Mouse (Mus musculus) midbrain, embryonic 12.5 days (tissue): ENCODE results near the gene Nova2. TPM values are rescaled to one million over a fixed set of nuclear protein-coding genes. Genes with fewer than 3 reads are reported as not detected.

ENCODE experiments used
- ATAC-seq: fragments of 200-750 bp; cut with Nextera tagmentation; 2 replicates; pipeline ENCODE4 v1.8.0; 2017; ENCODE audit warnings: low read depth, moderate TSS enrichment, moderate library complexity; ENCODE audit not compliant: low FRiP score
- H3K27ac ChIP-seq: fragments of 300-500 bp; sonication (generic); replicated peaks from 2 replicates; pipeline ENCODE4 v1.5.1; 2016; ENCODE audit warnings: mild to moderate bottlenecking
- H3K27me3 ChIP-seq: fragments of 300-500 bp; sonication (generic); 2 replicates; pipeline ENCODE4 v1.6.1; 2016; ENCODE audit warnings: mild to moderate bottlenecking
- H3K36me3 ChIP-seq: fragments of 300-500 bp; sonication (generic); 2 replicates; pipeline ENCODE4 v1.6.1; 2016
- H3K4me1 ChIP-seq: fragments of 300-500 bp; sonication (generic); 2 replicates; pipeline ENCODE4 v1.6.1; 2016
- H3K4me2 ChIP-seq: fragments of 300-500 bp; sonication (generic); replicated peaks from 2 replicates; pipeline ENCODE4 v1.6.1; 2016; ENCODE audit warnings: mild to moderate bottlenecking, moderate library complexity
- H3K4me3 ChIP-seq: fragments of 300-500 bp; sonication (generic); 2 replicates; pipeline ENCODE4 v1.5.1; 2016; ENCODE audit warnings: mild to moderate bottlenecking
- H3K9ac ChIP-seq: fragments of 300-500 bp; sonication (generic); replicated peaks from 2 replicates; pipeline ENCODE4 v1.6.1; 2016; ENCODE audit warnings: mild to moderate bottlenecking, moderate library complexity
- H3K9me3 ChIP-seq: fragments of 300-500 bp; sonication (generic); 2 replicates; pipeline ENCODE4 v1.6.1; 2016; ENCODE audit warnings: mild to moderate bottlenecking
- WGBS: fragments of 180-500 bp; shearing (Covaris S2); methylation state at CpG from one replicate; pipeline ENCODE4 v1.1.7; 2016; 5-methylcytosine and 5-hydroxymethylcytosine counted together
- polyA plus RNA-seq: library from polyadenylated mRNA; unstranded; fragments of >200 nt; fragmentation: Nextera tagmentation; extraction: Ambion mirVana; gene quantifications from 2 replicates; pipeline ENCODE4 v1.2.1, GENCODE M21; 2016

Nova2 gene
- polyA plus RNA-seq, 1 experiment from 2014 or later = 12.0 TPM

DNA sequence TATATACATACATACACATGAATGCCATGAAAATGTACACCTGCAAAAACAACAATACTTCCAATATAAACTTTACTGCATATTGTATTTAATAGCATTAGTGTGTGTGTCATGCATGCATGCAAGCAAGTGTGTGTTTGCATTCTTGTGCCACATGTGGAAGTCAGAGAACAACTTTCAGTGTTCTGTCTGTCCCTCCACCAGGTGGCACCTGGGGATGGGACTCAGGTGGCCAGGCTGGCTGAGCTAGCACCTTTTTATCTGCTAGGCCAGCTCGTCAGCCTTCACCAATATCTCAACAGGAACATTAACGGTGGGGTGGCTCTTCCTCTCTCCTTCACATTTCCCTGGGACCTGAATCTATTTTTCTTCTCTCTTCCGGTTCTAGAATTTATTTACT, 23.2 kb upstream of the Nova2 start:
- ATAC-seq = no peak
- H3K9me3 ChIP-seq = no peaks in the 10 kb centered on the region
- H3K36me3 ChIP-seq = peaks cover 23% of the 10 kb centered on the region; the same call in 1 of the 2 replicates

GRCm38 (mm10) chr7:18904971-18905370, 20.7 kb upstream of the Nova2 start:
- H3K4me1 ChIP-seq = peaks cover 15% of the 10 kb centered on the region
- H3K4me2 ChIP-seq = no peak overlapping the region
- no peaks in the 10 kb centered on the region for H3K9me3 ChIP-seq
- peaks cover 17% of the 10 kb centered on the region; the same call in 1 of the 2 replicates for H3K36me3 ChIP-seq
- ATAC-seq = no peak
- H3K4me3 ChIP-seq = no peak overlapping the region
- H3K9ac ChIP-seq = no peak overlapping the region
- 85% methylated on average over 3 of the region's 3 CpGs for WGBS
- no peaks in the 10 kb centered on the region for H3K27me3 ChIP-seq
- H3K27ac ChIP-seq = no peak overlapping the region

More for the DNA sequence above, 23.2 kb upstream of the Nova2 start:
- Histone ChIP-seq H3K4me3 (no peak overlapping the region), H3K27me3 (no peaks in the 10 kb centered on the region), H3K9ac (no peak overlapping the region), H3K4me2 (no peak overlapping the region), H3K4me1 (no peaks in the 10 kb centered on the region), H3K27ac (no peak overlapping the region)
- 82% methylated on average over 3 of the region's 3 CpGs for WGBS

DNA sequence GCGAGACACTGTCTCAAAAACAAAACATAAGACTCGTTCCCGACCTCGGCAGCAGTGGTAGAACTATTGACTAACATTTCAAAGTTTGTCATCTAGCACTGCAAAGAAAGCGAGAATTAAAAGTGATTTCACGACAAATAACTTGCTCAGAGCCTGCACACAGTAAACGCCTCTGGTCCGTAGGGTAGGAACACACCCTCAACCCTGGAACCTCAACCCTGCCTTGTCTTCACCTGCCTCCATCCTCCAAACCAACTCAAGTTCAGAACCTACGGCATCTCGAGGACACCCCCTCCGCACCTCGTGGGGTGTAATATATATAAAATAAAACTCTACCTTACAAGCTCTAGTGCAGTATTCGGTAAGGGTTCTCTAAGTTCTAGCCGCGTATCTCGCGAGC, 15.9 kb upstream of the Nova2 start:
- Histone ChIP-seq H3K9me3 (no peaks in the 10 kb centered on the region), H3K4me2 (peak overlapping the region; percentile 74), H3K4me3 (peak overlapping the region; percentile 82), H3K4me1 (peaks cover 22% of the 10 kb centered on the region), H3K36me3 (no peaks in the 10 kb centered on the region), H3K27ac (no peak overlapping the region), H3K9ac (peak overlapping the region; percentile 62), H3K27me3 (no peaks in the 10 kb centered on the region)
- ATAC-seq = no peak
- WGBS = 9% methylated on average over 17 of the region's 17 CpGs

GRCm38 (mm10) chr7:18910241-18910831, 15.4 kb upstream of the Nova2 start, which contains the start of gene Ccdc61:
Gene Ccdc61, minus strand, starts transcription at chr7:18910415.
- Histone ChIP-seq H3K4me1 (peaks cover 22% of the 10 kb centered on the region), H3K4me2 (peak within 1 kb of the TSS; percentile 74), H3K36me3 (no peaks in the 10 kb centered on the region), H3K27ac (0 out of 2 replicates have a peak within 1 kb of the TSS, but pooled peaks have one; percentile 3), H3K9me3 (no peaks in the 10 kb centered on the region), H3K4me3 (peak within 1 kb of the TSS; percentile 82), H3K9ac (peak within 1 kb of the TSS; percentile 62), H3K27me3 (no peaks in the 10 kb centered on the region)
- WGBS = under 1% methylated on average over 33 of the region's 33 CpGs
- ATAC-seq = peak; percentile 99

DNA sequence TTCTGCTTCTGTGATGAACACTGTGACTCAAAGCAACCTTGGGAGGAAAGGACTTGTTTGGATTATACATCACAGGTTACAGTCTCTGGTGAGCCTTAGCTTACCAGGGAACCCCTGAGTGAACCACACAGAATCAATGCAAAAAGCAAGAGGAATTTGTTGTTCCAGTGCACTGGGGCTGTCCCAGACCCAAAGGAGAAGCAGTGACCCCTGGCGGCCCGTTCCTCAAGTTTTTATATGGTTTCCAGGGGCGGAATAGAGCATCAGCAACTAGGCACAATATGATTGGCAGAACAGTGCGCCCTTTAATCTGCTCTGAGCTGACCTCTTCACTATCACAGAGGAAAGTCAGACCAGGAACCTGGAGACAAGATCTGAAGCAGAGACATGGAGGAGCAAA, 9.4 kb upstream of the Nova2 start:
- Histone ChIP-seq H3K36me3 (no peaks in the 10 kb centered on the region), H3K4me2 (no peak overlapping the region), H3K9me3 (no peaks in the 10 kb centered on the region), H3K27me3 (no peaks in the 10 kb centered on the region), H3K4me3 (no peak overlapping the region), H3K4me1 (peaks cover 5% of the 10 kb centered on the region), H3K27ac (no peak overlapping the region), H3K9ac (no peak overlapping the region)
- WGBS = 77% methylated on average over 4 of the region's 4 CpGs
- ATAC-seq = no peak

DNA sequence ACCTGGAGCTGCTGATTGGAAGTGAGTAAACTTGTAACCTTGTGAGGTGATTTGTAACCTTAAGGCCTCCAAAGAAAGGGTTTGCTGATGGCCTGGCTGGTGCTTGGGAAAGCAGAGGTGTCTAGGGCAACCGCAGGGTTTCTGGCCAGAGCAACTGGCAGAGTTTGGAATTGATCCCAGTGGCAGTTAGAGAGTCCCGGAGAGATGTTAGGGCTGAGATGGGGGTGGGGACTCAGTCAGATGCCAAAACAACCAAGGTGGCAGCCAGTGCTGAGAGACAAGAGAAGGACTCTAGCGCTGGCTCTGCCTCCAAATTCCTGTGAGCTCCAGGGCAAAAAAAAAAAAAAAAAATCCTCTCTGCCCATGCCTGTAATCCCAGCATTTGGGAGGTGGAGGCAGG, 7.8 kb upstream of the Nova2 start:
- 71% methylated on average over 3 of the region's 3 CpGs for WGBS
- Histone ChIP-seq H3K27ac (no peak overlapping the region), H3K9me3 (no peaks in the 10 kb centered on the region), H3K4me1 (peaks cover 20% of the 10 kb centered on the region), H3K4me3 (no peak overlapping the region), H3K9ac (no peak overlapping the region), H3K4me2 (no peak overlapping the region), H3K27me3 (no peaks in the 10 kb centered on the region), H3K36me3 (no peaks in the 10 kb centered on the region)
- ATAC-seq = no peak

DNA sequence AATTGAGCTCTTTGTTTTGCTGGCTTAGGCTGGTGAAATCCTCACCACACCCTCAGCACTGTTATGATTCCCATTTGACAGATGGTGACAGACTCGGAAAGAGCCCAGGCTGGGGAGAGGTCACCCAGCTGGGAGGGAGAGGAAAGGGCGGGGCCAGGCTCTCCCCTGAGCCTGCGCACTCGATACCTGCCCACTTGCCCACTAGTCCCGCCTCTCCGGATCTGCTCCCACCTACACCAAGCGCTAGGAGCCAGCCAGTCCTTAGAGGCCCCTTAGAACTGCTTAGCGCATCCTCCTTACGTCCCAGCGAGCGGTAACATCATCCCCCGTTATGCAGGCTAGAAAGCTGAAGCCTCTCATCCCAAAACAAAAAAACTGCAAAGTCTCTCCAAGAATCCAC, 4.6 kb upstream of the Nova2 start:
- ATAC-seq = no peak
- Histone ChIP-seq H3K36me3 (no peaks in the 10 kb centered on the region), H3K27me3 (no peaks in the 10 kb centered on the region), H3K9ac (no peak overlapping the region; the same call in 1 of the 2 replicates), H3K27ac (peak overlapping the region; percentile 97), H3K9me3 (no peaks in the 10 kb centered on the region), H3K4me3 (no peak overlapping the region), H3K4me2 (peak overlapping the region; percentile 26), H3K4me1 (peaks cover 41% of the 10 kb centered on the region)
- WGBS = 3% methylated on average over 12 of the region's 12 CpGs

DNA sequence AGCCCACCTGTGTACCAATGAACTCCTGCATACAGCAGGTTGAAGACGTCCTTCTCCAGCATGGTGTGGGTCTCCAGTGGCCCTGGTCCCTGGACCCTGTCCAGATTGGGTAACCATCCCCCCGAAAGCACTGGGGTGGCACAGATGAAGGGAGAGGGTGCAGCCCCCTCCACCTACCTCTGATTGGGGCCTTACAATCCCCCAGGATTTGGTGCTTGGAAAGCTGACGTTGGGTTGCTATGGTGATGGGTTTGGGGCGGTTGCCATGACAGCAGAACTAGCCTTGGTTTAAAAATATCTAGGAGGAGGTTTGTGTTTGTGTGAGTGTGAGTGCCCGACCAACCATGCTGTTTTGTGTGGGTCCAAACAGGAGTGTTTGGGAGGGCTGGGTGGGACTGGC, 2.9 kb upstream of the Nova2 start:
- H3K9me3 ChIP-seq = no peaks in the 10 kb centered on the region
- peak overlapping the region; percentile 97 for H3K27ac ChIP-seq
- no peaks in the 10 kb centered on the region for H3K27me3 ChIP-seq
- no peaks in the 10 kb centered on the region for H3K36me3 ChIP-seq
- 24% methylated on average over 5 of the region's 5 CpGs for WGBS
- no peak overlapping the region for H3K4me3 ChIP-seq
- ATAC-seq = no peak
- peaks cover 54% of the 10 kb centered on the region for H3K4me1 ChIP-seq
- peak overlapping the region; percentile 86 for H3K4me2 ChIP-seq
- H3K9ac ChIP-seq = peak overlapping the region; percentile 17; the same call in 1 of the 2 replicates

GRCm38 (mm10) chr7:18923267-18923666, 2.4 kb upstream of the Nova2 start:
- Histone ChIP-seq H3K9me3 (no peaks in the 10 kb centered on the region), H3K4me1 (peaks cover 59% of the 10 kb centered on the region), H3K4me3 (no peak overlapping the region), H3K4me2 (peak overlapping the region; percentile 86), H3K27ac (peak overlapping the region; percentile 97), H3K27me3 (no peaks in the 10 kb centered on the region), H3K36me3 (no peaks in the 10 kb centered on the region), H3K9ac (0 out of 2 replicates have a peak overlapping the region, but pooled peaks have one; percentile 24)
- 55% methylated on average over 11 of the region's 11 CpGs for WGBS
- ATAC-seq = no peak

DNA sequence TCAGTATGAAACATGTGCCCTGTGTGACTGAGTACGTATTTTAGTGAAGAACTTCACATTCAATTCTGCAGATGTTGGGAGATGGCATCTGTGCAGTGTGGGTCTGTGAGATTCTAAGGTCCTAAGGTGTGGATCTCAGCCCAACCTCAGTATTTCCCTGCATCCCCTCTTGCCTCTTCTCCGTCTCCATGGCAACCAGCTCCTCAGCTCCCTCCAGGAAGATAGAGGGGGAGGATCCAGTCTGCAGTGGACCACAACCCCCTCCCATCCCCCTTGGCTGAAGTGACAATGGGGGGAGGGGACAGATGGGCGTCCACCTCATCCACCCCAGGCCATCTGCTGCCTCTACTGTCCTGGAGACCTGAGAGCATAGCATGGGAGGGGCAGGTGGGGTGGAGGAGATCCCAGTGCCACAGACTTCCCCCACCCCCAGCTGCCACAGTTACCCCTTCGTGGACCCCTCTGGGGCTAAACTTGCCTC, 1.9 kb upstream of the Nova2 start:
- Histone ChIP-seq H3K4me1 (peaks cover 63% of the 10 kb centered on the region), H3K9ac (peak overlapping the region; percentile 24; the same call in 1 of the 2 replicates), H3K27me3 (no peaks in the 10 kb centered on the region), H3K9me3 (no peaks in the 10 kb centered on the region), H3K36me3 (no peaks in the 10 kb centered on the region), H3K4me2 (peak overlapping the region; percentile 86), H3K27ac (peak overlapping the region; percentile 97), H3K4me3 (peak overlapping the region; percentile 18)
- peak; percentile 51 for ATAC-seq
- 12% methylated on average over 4 of the region's 4 CpGs for WGBS

GRCm38 (mm10) chr7:18924321-18924720, 1.4 kb upstream of the Nova2 start:
- Histone ChIP-seq H3K4me3 (peak overlapping the region; percentile 18), H3K27ac (peak overlapping the region; percentile 97), H3K4me1 (peaks cover 65% of the 10 kb centered on the region), H3K4me2 (peak overlapping the region; percentile 86), H3K27me3 (no peaks in the 10 kb centered on the region), H3K36me3 (no peaks in the 10 kb centered on the region), H3K9ac (peak overlapping the region; percentile 7; the same call in 1 of the 2 replicates), H3K9me3 (no peaks in the 10 kb centered on the region)
- 4% methylated on average over 8 of the region's 8 CpGs for whole genome bisulfite sequencing
- no peak for ATAC-seq

DNA sequence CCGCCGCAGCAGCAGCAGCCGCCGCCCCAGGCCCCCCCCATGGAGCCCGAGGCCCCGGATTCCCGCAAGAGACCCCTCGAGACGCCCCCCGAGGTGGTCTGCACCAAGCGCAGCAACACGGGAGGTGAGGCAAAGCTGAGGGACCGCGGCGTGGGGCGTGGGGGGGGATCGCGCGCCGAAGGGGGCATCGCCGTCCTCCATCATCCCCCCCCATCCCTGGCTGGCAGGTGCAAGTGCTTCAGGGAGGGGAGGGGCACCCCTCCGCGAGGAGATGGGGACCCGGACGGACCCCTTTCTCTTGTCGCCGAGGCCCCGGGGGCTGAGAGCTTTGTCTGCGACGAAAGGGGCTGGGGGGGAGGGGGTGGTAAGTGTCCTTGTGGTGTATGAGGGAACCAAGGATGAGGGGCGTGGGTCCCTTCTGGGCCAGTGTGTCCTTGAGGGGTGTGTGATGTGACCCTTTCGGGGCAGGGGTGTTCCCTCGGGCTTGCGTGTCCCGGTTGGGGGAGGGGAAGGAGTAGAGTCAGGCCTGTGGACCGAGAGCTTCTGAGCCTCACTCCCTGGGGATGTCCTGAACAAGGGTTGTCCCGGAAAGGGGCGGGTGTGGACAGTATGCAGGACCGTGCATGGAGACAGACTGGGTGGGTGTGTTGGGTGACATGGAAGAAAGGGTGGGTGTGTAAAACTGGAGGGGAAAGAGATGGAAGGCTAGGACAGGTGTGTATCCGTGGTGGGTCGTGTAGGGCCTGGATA, 528 bp downstream of the Nova2 start:
- Histone ChIP-seq H3K27me3 (no peaks in the 10 kb centered on the region), H3K27ac (peak overlapping the region; percentile 97), H3K4me1 (peaks cover 69% of the 10 kb centered on the region), H3K9ac (peak overlapping the region; percentile 100), H3K36me3 (peaks cover under 1% of the 10 kb centered on the region; the same call in 1 of the 2 replicates), H3K4me3 (peak overlapping the region; percentile 99), H3K4me2 (peak overlapping the region; percentile 86), H3K9me3 (no peaks in the 10 kb centered on the region)
- ATAC-seq = peak; percentile 19
- 2% methylated on average over 42 of the region's 42 CpGs for WGBS
